Mouse (Mus musculus): Measurements from ENCODE around the gene Nsun6.

DNA sequence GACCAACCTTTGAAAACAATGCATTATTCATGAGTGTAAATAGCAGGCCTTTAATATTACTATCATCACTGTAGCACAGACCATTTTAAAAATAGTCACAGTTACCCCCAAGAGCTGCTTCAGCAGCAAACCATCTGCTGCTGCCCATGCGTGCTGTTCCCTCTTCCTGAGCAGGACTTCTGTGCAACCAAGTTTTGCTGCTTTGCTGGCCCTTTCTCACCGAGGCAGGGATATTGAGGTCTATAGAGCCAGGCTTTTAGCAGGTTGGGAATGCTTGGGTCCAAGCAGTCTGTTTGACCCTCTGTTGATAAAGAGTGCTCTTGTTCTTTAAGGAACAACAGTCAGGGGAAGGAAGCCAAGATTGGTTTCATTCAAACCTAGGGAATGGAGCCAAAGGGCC, 10.6 kb upstream of the Nsun6 start:
- no peak for TF ChIP-seq CTCF (IDR thresholded peaks at IDR 0.05; ENCODE audit: low read depth, low read length)
- TF ChIP-seq POLR2A (IDR thresholded peaks at IDR 0.05; ENCODE audit: extremely low read depth, insufficient read depth, low read length) = no peak
